Mouse (Mus musculus) kidney, adult 9 months (tissue): ENCODE results near the gene Fam83c.

Experiments used
- DNase-seq: peaks from one replicate; pipeline ENCODE4 v3.0.0; 2022

The Fam83c gene

DNA sequence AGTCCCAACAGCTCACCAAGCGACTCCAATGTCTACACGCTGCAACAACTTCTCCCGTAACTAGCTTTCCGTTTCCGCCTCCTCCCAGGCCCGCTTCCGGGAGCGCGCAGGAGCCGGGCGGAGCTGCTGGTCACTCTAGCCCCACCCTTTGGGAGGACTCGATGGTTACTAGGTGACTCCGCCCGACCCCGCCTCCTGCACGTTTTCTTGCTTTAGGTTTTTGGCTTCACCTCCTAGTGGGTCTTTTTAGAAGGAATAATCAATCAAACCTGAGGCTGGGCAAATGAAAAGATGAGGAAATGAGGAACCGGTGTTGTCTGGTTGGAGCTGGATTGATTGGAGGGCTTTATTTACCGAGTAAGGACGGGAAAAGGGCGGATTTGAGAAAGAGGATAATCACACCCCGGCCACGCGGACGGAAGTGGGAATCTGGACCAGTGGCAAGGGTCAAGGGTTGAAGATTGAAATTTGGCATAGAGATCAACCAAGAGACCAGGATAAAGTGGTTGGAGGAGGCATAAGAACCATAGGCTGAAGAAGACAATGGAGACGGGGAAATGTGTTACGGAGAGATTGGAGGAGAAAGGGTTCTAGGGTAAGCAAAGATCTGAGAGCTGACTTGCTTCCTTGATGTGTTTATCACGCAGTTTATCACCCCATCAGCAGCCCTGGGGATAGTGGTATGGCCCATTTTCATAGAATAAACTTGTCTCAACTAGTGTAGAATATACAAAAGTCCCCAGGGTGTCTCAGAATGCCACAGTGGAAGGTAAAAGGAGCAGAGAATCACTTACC lies 7.8 kb downstream of the Fam83c start, which contains the start of gene Eif6:
Eif6 (minus strand) TSS at position 296 of the 795 bp plus-strand sequence.
- peak; percentile 93 for DNase-seq

DNA sequence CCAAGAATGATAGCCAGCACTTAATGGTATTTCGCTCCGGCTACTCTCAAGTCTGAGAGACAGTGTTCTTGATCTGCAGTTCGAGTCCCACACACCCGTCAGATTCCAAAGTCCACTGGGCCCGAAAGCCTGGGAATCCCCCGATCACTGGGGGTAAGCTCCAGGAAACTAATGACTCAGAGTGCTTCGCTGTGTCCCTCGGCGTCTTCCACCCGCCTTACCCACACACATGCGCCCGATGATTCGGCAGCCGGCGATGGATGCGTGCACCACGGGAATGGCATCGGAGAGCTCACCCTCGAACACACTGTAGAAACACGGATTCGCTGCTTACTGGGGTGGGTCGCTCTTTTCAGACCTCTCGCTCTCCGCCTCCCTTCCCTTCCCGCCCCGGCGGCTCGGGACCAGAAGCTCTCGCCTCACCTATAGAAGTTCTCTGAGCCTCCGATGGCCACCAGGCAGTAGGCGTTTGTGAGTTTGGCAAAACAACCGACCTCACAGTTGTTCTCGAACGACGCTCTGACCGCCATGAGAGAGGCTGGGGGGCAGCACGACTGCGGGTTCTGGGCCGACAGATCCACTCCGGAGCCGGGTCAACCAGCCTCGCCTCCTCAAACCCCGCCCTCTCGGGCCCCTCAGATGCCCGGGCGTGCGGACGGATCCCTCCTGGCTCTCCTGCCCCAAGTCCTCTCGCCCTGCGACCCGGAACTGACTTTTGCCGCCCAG lies 8.6 kb downstream of the Fam83c start:
- DNase-seq: peak; percentile 39

DNA sequence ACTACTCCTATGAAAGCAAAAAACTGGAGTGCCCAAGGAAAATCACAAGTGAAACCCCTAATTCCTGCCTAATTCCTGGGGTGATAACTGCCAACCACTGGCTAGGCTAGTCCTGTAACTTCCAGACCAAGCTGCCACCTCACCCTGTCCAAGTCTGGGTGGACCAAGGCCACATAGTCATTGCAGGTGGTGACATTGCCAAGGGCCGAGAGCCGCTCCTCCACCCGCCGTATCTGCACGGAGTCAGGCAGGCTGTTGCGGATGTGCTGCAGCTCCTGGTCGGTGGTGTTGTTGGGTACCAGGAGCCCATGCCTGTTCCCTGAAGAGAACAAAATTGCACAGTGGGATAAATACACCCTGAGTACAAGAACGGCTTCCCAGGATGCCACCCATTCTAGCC lies 10.9 kb downstream of the Fam83c start:
- DNase-seq: no peak

DNA sequence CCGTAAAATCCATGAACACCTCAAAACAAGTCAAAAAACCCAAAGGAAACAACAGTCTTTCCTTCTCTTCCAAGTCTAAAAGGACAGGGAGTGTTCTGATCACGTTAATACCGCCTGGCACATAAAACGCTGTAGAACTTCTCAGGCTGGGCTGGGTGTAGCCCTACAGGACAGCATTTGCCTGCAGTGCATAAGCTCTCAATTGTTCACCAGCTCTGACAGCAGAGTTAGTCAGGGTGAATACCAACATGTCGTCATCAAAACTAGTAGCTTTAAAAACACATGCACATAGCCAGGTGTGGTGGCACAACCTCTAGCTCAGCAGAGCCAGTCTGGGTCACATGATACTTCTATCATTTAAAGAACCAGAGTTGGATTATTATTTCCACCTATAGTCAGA lies 13.9 kb downstream of the Fam83c start:
- no peak for DNase-seq

DNA sequence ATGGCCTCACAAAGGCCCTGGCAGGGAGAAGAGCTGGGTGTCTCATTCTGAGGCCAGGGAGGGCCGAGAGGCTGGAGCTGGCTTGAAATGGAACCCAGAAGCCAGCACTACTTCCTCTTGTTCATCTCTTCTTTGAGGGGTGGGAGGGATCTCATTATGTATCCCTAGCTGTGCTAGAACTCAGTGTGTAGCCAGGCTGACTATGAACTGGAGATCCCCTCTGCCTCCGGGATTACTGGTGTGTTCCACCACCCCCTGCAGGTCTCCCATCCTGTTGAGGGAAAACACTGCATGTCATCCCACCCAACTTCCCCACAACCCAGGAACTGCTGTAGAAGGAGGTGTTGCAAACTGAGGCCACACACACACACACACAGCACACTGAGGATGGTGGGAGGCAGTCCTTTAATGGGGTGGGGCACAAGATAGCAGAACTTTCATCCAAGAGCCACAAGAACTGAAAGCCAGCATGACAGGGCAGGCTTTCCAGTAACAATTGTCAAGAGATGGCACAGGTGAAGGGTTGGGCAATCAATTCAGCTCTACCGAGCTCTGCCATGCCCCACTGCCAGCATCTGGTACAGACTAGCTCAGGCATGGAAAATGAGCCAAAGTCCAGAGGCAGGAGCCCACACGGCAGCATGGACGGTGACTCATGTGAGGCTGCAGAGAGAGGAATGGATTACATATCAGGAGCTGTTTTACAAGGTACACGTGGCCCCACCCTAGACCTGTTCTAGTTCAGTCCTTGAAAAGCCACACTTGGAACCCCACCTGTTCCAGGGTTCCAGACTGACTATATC lies 15.0 kb downstream of the Fam83c start:
- peak; percentile 89 for DNase-seq

DNA sequence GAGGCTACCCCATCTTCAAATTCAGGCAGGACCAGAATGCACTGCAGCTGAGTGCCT lies 15.4 kb downstream of the Fam83c start, which contains the start of gene BC029722:
BC029722 (minus strand) TSS at position 35 of the 57 bp plus-strand sequence.
- no peak for DNase-seq

DNA sequence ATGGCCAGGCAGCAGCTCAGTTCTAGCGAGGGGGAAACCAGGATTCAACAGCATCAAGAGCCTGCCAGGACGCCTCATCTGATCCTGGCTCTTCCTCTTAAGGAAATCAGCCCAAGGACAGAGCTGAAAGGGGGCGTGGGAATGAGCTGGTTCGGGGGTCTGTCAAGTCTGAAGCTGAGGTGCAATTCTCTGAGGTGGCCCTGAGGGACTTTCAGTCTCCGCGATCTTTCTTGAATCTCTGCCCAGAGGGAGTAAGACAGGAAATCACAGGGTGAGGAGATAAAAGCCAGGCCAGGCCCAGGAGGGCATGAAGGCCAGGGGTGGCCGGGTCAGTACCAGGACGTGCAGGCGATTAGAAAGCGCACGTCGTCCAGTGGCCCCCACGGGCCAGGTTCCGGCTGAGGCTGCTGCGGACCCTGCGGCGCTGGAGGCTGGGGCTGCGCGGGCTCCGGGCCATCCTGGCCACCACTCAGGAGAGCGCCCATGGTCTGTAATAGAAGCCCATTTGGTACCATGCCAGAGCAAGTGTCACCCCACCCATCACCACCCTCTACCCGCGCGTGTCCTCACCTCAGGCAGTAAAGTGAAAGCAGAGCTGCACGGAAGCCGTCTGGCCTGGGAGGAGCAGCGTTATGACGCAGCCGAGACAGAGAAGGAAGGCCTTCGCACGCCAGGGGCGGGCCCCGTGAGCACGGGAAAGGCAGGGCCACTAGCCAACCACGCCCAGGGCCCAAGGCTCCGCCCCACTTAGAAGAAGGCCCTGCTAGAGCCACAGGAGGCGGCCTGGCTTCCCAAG lies 15.9 kb downstream of the Fam83c start:
- peak; percentile 98 for DNase-seq

DNA sequence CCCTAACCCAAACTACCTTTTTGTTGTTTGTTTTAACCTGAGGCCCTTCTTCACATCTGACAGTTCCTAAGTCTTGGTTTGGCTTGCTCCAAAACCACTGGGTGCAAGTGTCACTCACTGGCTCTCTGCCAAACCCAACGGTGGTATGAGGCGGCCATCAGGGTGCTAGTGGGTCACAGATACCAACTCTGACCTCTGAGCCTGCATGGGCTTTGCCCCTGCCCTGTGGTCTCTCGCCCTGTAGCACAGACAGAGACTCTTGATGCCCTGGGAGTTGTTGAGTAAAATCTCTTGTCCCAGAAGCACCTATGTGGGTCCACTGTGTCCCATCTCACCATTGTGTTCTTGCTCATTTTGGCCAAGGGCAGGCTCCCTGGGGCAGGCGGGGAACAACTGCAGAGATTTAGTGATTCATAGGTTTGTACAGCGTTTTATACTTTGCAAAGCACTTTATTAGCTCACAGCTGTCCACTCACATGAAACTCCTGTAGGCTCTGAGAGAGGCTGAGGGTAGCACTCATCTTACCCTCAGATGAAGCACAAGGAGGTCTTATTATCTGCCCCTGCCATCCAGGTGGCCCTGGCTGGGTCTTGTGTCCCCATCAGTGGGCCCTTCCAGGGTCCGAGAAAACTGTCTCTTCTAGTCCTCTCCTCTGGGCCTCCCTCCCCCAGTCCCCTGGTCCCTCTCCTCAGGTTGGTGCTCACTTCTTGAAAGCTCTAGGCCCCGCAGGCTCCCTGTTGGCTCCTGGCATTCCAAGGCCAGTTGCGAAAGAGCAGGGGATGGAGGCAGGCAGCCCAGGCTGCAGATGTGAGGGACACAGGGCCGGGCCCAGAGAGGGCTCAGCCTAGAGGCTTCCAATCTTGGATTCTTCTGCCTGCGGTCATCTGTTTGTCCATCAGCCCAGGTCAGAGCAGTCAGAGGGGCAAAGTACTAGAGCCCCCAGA lies 17.1 kb downstream of the Fam83c start:
- DNase-seq: no peak

DNA sequence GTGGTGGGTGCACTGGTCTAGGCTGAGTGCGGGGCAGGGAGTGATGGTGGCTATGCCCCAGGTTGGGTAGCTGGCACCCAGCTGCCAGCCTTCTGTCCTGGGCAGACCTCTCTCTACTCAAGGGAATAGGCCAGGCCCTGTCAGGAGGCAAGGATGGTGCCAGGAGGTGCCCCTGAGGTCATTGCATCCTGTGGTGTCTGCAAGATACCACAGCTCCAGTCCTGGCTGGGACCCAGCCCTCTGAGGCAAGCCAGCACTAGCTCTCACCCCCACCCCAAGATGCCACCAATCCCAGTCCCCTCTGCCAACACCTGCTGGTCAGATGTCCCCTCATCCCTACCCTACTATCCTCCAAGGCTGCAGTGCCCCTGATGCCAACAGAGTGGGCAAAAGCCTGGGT lies 18.5 kb downstream of the Fam83c start:
- no peak for DNase-seq

DNA sequence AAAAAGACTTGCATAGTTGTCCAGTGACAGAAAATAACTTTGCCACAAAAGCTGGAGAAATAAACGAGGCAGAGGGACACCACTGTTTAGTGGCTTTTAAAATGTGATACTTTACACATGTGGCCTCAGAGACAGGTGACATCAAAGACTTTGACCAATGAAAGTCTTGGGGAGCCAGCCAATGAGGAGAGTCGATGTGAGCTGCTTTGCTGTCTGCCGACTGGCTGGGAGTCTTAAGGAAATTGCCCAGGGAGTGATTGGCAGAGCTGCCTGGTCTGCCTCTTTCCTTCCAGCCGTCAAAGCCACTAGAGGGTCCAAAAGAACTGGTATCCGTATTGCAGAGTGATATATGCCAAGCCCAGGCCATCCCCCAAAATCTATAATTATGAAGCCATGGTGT lies 19.8 kb downstream of the Fam83c start:
- no peak for DNase-seq

DNA sequence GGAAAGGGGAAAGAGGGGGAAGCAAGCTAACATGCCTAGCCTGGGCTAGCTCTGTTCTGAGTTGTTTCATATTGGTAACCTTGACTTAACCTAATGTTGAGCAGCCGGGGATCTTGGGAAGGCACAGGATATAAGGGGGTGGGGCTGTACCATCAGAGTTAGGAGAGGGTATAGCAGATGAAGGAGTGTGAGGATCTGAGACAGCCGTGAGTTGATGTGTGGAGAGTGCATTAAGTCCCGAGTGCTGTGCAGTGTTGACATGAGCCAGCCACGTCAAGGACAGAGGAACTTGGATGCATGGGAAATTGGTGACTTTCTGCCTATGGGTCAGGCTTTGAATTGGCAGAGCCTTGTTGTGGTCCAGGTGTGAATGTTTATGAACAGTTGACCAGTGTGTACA lies 22.0 kb downstream of the Fam83c start:
- DNase-seq: no peak

DNA sequence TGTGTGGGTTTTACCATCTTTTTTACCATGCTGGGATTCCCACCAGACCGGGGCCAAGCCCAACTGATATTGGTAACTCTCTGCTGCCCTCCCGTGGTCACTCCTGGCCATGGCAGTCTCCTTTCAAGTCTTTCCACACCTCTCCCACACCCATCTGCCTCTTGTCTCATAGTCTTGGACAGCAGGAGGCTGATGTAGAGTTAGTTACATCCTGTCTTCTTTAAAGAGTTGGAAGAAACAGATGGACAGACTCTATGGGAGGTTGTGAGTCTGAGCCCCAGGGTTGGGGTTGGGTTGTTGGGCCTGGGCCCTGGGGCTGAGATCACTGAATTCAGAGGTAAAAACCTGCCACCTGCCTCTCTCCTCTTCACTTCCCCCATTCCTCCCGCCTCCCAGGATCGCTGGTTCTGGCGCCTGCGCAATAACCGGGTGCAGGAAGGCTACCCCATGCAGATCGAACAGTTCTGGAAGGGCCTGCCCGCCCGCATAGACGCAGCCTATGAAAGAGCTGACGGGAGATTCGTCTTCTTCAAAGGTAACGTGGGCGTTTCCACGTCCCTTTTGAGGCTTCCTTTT lies 22.7 kb downstream of the Fam83c start:
- DNase-seq: peak; percentile 84

DNA sequence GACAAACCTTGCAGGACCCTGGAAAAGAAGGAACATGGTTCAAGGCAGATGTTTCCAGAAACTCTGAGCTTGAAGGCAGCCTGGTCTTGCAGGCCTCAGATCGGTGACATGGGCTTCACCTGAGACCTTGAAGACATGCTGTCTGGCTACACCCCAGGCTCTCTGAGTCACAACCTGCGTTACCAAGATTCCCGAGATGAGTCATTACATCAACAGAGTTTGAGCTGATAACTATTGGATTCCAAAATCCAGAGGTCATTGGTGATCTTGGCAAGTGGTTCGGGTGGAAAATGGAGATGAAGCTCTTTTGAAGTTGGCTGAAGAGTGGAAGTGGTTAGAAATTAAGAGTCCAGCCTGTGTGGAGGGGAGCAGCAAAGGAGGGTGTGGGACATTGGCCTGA lies 25.0 kb downstream of the Fam83c start:
- DNase-seq: no peak

DNA sequence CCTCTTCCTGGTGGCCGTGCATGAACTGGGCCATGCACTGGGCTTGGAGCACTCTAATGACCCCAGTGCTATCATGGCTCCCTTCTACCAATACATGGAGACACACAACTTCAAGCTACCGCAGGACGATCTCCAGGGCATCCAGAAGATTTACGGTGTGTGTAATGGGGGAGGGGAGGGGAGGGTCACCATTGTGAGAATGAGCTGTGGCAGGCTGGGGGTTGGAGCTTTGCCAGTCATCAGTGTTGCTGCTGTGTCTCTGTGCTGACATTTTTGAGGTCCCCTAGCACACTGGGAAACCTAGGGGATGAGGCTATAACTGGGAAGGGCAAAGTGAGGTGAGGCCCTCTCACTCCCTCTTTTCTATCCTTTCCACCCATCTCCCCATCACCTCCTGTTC lies 27.2 kb downstream of the Fam83c start:
- no peak for DNase-seq

DNA sequence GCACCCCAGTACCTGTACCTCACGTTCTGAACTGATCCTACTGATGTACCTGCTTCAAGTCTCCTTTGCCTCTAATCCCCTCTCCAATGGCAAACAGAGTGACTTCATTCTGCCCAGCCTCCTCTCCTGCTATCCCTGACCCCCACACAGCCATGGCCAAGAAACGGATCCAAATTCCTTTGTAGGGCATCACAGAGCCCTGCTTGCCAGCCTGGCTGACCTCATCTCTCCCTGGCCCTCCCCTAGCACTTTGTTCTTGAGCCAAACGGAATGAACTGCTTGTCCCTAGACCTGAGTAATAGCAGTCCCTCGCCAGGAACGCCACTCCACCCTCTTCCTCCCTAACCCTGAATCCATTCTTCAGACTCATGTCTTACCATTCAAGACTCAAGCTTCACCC lies 28.1 kb downstream of the Fam83c start:
- DNase-seq: no peak

DNA sequence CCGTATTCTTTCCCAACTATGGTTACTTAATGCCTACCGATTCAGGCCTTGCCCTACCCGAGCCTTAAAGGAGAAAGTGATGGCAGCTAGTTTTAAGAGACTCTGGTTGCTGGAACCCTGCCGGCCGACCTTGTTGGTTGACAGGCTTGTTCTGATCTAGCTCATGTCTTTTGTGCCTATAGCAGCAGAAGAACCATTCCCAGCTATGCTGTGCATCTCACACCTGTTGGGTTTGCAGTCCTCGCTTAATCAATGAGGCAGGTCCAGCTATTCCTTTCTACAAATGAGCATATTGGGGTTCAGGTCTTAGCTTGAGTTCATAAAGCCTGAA lies 28.8 kb downstream of the Fam83c start:
- DNase-seq: no peak

DNA sequence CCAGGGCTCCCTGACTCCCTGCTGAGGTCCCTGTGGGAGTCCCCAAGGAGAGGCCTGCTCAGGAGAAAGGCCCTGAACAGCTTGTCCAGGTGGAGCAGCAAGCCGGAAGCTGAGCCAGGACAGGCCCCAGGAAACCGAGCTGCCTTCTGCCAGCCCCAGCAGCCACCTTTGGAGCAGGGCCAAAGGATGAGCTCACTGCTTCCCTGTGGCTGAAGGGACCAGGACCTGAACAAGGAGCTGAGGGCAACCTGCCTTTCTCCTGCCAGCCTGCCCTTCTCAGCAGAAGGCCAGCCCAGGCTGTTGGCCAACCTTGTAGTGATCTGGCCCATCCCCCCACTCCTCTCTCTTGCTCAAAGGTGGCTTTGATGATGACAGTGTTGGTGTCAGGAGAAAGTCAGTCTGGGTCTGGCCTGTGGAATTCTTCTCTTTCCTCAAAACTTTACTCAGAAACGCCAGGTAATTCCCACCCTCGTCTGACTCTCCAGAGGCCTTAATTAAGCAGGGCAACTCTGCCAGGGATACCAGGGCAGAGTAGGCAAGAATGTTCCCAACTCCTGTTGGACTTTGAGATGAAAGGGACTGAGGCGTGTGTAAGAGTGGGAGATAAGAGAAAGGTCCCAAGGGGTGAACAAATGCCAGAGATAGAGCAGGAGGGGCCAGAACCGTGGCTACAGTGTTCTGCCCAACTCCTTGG lies 29.3 kb downstream of the Fam83c start:
- DNase-seq: peak; percentile 45

DNA sequence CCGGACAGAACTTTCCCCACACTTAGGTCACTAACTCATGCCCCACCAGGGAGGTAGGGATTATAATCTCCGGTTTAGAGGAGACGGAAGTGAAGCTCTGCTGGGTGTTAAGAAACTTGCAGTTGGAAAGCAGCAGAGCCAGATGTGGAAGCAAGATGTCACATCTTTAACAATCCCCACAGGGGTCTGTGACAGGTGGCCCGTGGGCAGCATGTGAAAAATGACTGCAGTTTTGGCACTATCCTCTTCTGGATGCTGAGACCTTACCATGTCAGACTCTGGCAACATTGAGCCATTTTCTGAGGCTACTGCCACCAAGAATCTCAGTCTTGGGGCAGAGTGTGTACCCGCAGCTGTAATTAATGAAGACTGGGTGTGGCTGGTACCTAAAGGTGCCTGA lies 30.6 kb downstream of the Fam83c start:
- DNase-seq: no peak

DNA sequence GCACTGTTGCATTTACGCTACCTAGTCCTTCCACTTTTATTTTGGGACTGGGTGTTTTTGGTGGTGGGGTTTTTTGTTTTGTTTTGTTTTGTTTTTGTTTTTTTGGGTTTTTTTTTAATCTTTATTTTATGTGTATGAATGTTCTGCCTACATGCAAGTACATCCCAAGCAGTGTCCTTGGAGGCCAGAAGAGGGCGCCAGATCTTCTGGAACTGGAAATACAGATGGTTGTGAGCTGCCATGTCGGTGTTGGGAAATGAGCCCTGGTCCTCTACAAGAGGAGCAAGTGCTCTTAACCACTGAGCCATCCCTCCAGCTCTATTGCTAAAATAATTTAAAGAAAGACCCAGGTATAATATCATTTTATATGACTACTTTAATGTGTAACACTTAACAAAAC lies 31.9 kb downstream of the Fam83c start:
- DNase-seq: no peak

DNA sequence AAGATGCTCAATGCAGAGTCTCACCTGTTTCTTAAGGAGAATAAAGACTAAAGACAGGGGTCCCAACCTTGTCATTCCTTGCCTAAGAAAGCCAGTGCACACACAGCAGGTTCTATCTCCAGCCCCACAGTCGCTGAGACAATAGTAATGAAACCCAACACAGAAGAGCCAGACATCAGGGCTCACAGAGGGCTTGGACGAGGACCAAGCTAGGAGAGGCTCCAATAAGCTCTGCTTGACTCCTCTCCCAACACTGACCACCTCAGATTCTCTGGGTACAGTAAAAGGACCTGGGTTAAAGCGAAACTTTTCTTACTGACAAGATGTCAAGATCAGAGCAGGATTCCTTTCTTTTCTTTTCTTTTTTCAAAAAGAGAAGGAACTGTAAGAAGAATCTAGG lies 36.0 kb downstream of the Fam83c start:
- DNase-seq: no peak
